Mouse (Mus musculus): ENCODE measurements around the gene Slc6a20a. TPM values are rescaled to one million over a fixed set of nuclear protein-coding genes. Genes with fewer than 3 reads are reported as not detected.

Slc6a20a gene
- polyA plus RNA-seq (2015; fragmentation: Nextera tagmentation; extraction: Ambion mirVana), result 16.8 and 19.8 TPM in 2 replicates

GRCm38 (mm10) chr9:123678327-123679105 lies at the start of gene Slc6a20a, which contains the start of gene Ccr9:
Gene Slc6a20a (minus strand): TSS chr9:123678885.
Gene Ccr9 (plus strand): TSS chr9:123678439.
- peak within 1 kb of the TSS; percentile 55 for H3K9ac ChIP-seq
- H3K27me3 ChIP-seq (replicated peaks), result peaks cover 13% of the 10 kb centered on the region
- H3K4me3 ChIP-seq (replicated peaks), result peak within 1 kb of the TSS; percentile 48
- under 1% methylated on average over 73 of the region's 73 CpGs for WGBS
- H3K4me1 ChIP-seq (replicated peaks), result peaks cover 10% of the 10 kb centered on the region
- no peaks in the 10 kb centered on the region for H3K36me3 ChIP-seq
- H3K27ac ChIP-seq, result peak within 1 kb of the TSS; percentile 56; the same call in 1 of the 2 replicates
- H3K9me3 ChIP-seq, result no peaks in the 10 kb centered on the region
- ATAC-seq, result peak; percentile 95
- peak within 1 kb of the TSS; percentile 76 for H3K4me2 ChIP-seq (replicated peaks)

- Histone ChIP-seq H3K27me3 (replicated peaks) (no peaks in the 10 kb centered on the region), H3K27ac (no peak overlapping the region), H3K9me3 (no peaks in the 10 kb centered on the region), H3K36me3 (no peaks in the 10 kb centered on the region), H3K9ac (no peak overlapping the region), H3K4me2 (replicated peaks) (no peak overlapping the region), H3K4me1 (replicated peaks) (no peaks in the 10 kb centered on the region), H3K4me3 (replicated peaks) (no peak overlapping the region)
- 59% methylated on average over 2 of the region's 2 CpGs for WGBS
- no peak for ATAC-seq
These were observed 44.2 kb upstream of the Slc6a20a start for GRCm38 (mm10) chr9:123722737-123723493.

GRCm38 (mm10) chr9:123717186-123718008 lies 38.7 kb upstream of the Slc6a20a start, which contains the start of gene Lztfl1:
Gene Lztfl1 (minus strand): TSS chr9:123717697.
- ATAC-seq, result peak; percentile 100
- Histone ChIP-seq H3K9ac (peak within 1 kb of the TSS; percentile 78), H3K27me3 (replicated peaks) (no peaks in the 10 kb centered on the region), H3K27ac (peak within 1 kb of the TSS; percentile 72), H3K36me3 (no peaks in the 10 kb centered on the region), H3K9me3 (no peaks in the 10 kb centered on the region), H3K4me3 (replicated peaks) (peak within 1 kb of the TSS; percentile 85), H3K4me1 (replicated peaks) (0 out of 2 replicates have a peak, but pooled peaks cover 2% of the 10 kb centered on the region), H3K4me2 (replicated peaks) (peak within 1 kb of the TSS; percentile 69)
- WGBS, result under 1% methylated on average over 55 of the region's 55 CpGs

- H3K4me1 ChIP-seq (replicated peaks), result 0 out of 2 replicates have a peak, but pooled peaks cover 2% of the 10 kb centered on the region
- WGBS, result 22% methylated on average over 3 of the region's 3 CpGs
- no peaks in the 10 kb centered on the region for H3K27me3 ChIP-seq (replicated peaks)
- no peak overlapping the region for H3K4me3 ChIP-seq (replicated peaks)
- no peak overlapping the region for H3K9ac ChIP-seq
- H3K36me3 ChIP-seq, result no peaks in the 10 kb centered on the region; the same call in 1 of the 2 replicates
- no peak overlapping the region; the same call in 1 of the 2 replicates for H3K4me2 ChIP-seq (replicated peaks)
- ATAC-seq, result no peak
- no peaks in the 10 kb centered on the region for H3K9me3 ChIP-seq
- H3K27ac ChIP-seq, result no peak overlapping the region
These were observed 37.6 kb upstream of the Slc6a20a start for GRCm38 (mm10) chr9:123716301-123716700.

- Histone ChIP-seq H3K4me1 (replicated peaks) (0 out of 2 replicates have a peak, but pooled peaks cover 2% of the 10 kb centered on the region), H3K4me3 (replicated peaks) (no peak overlapping the region), H3K9ac (no peak overlapping the region), H3K4me2 (replicated peaks) (no peak overlapping the region), H3K9me3 (no peaks in the 10 kb centered on the region), H3K36me3 (peaks cover 3% of the 10 kb centered on the region; the same call in 1 of the 2 replicates), H3K27me3 (replicated peaks) (no peaks in the 10 kb centered on the region), H3K27ac (no peak overlapping the region)
- no peak for ATAC-seq
- 77% methylated on average over 2 of the region's 2 CpGs for WGBS
These were observed 34.4 kb upstream of the Slc6a20a start for GRCm38 (mm10) chr9:123713111-123713510.

- Histone ChIP-seq H3K4me1 (replicated peaks) (no peaks in the 10 kb centered on the region), H3K4me2 (replicated peaks) (no peak overlapping the region), H3K9me3 (no peaks in the 10 kb centered on the region), H3K4me3 (replicated peaks) (no peak overlapping the region), H3K27ac (no peak overlapping the region), H3K27me3 (replicated peaks) (no peaks in the 10 kb centered on the region), H3K9ac (no peak overlapping the region), H3K36me3 (peaks cover 3% of the 10 kb centered on the region; the same call in 1 of the 2 replicates)
- ATAC-seq, result no peak
- WGBS, result 47% methylated on average over 2 of the region's 2 CpGs
These were observed 30.5 kb upstream of the Slc6a20a start for GRCm38 (mm10) chr9:123709226-123709625.

- peak; percentile 36; the same call in 1 of the 2 replicates for ATAC-seq
These were observed 23.1 kb upstream of the Slc6a20a start for GRCm38 (mm10) chr9:123701822-123702221.

GRCm38 (mm10) chr9:123695634-123696302 lies 17.1 kb upstream of the Slc6a20a start:
- H3K4me2 ChIP-seq (replicated peaks), result no peak overlapping the region
- no peak for ATAC-seq
- 90% methylated on average over 3 of the region's 3 CpGs for WGBS

More at GRCm38 (mm10) chr9:123701822-123702221, 23.1 kb upstream of the Slc6a20a start:
- H3K9me3 ChIP-seq, result no peaks in the 10 kb centered on the region
- no peak overlapping the region for H3K9ac ChIP-seq
- H3K27me3 ChIP-seq (replicated peaks), result no peaks in the 10 kb centered on the region
- no peak overlapping the region for H3K4me2 ChIP-seq (replicated peaks)
- H3K36me3 ChIP-seq, result 0 out of 2 replicates have a peak, but pooled peaks cover 3% of the 10 kb centered on the region
- no peak overlapping the region for H3K27ac ChIP-seq
- no peaks in the 10 kb centered on the region for H3K4me1 ChIP-seq (replicated peaks)
- H3K4me3 ChIP-seq (replicated peaks), result no peak overlapping the region
- WGBS, result 87% methylated on average over 5 of the region's 5 CpGs

GRCm38 (mm10) chr9:123688227-123688626 lies 9.5 kb upstream of the Slc6a20a start:
- no peaks in the 10 kb centered on the region for H3K27me3 ChIP-seq (replicated peaks)
- ATAC-seq, result no peak
- H3K9ac ChIP-seq, result no peak overlapping the region
- no peaks in the 10 kb centered on the region for H3K36me3 ChIP-seq
- no peak overlapping the region for H3K4me2 ChIP-seq (replicated peaks)
- H3K4me1 ChIP-seq (replicated peaks), result no peaks in the 10 kb centered on the region
- H3K9me3 ChIP-seq, result no peaks in the 10 kb centered on the region
- no peak overlapping the region for H3K4me3 ChIP-seq (replicated peaks)
- 81% methylated on average over 1 of the region's 1 CpGs for WGBS
- H3K27ac ChIP-seq, result no peak overlapping the region

More at GRCm38 (mm10) chr9:123695634-123696302, 17.1 kb upstream of the Slc6a20a start:
- Histone ChIP-seq H3K36me3 (0 out of 2 replicates have a peak, but pooled peaks cover 3% of the 10 kb centered on the region), H3K4me1 (replicated peaks) (no peaks in the 10 kb centered on the region), H3K9me3 (no peaks in the 10 kb centered on the region), H3K27ac (no peak overlapping the region), H3K4me3 (replicated peaks) (no peak overlapping the region), H3K27me3 (replicated peaks) (no peaks in the 10 kb centered on the region), H3K9ac (no peak overlapping the region)

GRCm38 (mm10) chr9:123686206-123686605 lies 7.5 kb upstream of the Slc6a20a start:
- Histone ChIP-seq H3K27ac (no peak overlapping the region), H3K4me1 (replicated peaks) (no peaks in the 10 kb centered on the region), H3K36me3 (no peaks in the 10 kb centered on the region), H3K4me2 (replicated peaks) (no peak overlapping the region), H3K4me3 (replicated peaks) (no peak overlapping the region), H3K27me3 (replicated peaks) (no peaks in the 10 kb centered on the region), H3K9me3 (no peaks in the 10 kb centered on the region), H3K9ac (no peak overlapping the region)
- ATAC-seq, result no peak
- WGBS, result 85% methylated on average over 5 of the region's 5 CpGs

- Histone ChIP-seq H3K4me3 (replicated peaks) (no peak overlapping the region), H3K36me3 (no peaks in the 10 kb centered on the region), H3K4me1 (replicated peaks) (peaks cover 3% of the 10 kb centered on the region), H3K9ac (no peak overlapping the region), H3K4me2 (replicated peaks) (no peak overlapping the region), H3K27ac (no peak overlapping the region), H3K9me3 (no peaks in the 10 kb centered on the region), H3K27me3 (replicated peaks) (0 out of 2 replicates have a peak, but pooled peaks cover 4% of the 10 kb centered on the region)
- ATAC-seq, result no peak
- 51% methylated on average over 3 of the region's 3 CpGs for WGBS
These were observed 5.0 kb upstream of the Slc6a20a start for GRCm38 (mm10) chr9:123683704-123684103.

All from intestine, embryonic 15.5 days (tissue).